Mouse (Mus musculus): ENCODE data around the gene Ahdc1. TPM values are rescaled to one million over a fixed set of nuclear protein-coding genes. Genes with fewer than 3 reads are reported as not detected.

The Ahdc1 gene
- total and polyA plus RNA-seq, 3 experiments = 2.5 to 8.8 TPM; not detected in 1

DNA sequence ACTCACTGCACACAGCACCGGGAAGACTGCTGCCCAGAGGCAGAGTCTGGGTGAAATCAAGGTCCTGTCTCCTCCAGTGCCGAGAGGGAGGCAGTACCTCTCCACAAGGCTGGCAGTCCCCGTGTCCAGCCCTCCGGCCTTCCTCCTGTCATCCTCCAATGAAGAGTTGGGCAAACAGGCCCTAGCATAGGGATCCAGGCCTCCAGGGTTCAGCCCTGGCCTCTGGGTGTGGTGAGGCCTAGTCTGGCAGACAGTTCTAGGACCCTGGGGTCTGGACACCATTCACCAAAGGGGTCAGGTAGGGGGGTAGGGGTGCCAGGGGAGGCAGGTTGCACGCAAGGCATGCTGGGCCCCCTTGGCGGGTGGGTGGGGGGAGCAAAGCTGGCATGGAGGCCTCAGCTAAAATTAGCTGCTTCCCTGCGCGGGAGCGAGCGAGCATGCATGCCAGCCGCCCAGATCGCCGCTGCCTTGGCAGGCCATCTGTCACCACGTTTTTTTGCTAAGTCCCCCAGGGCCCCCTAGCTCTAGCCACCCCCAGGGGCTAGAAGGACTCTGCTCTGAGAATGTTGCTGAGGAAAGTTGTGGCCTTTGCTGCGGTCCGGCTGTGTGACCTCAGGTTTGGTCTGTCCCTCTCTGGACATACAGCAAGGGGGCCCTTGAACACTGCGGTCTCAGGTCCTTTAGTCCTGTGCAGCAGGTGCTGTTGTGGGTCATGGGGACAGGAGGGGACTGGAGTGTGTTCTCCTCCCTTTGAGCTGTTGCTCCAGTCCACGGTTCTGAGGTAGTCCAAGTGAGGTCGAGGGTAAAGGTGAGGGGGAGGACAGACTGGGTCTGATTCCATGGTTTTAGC lies 38.2 kb downstream of the Ahdc1 start:
- Histone ChIP-seq H3K27me3 (ENCODE audit: control insufficient read depth in 1 of 2, insufficient read depth in 2 of 2, low read length in 2 of 2) (no peaks in the 10 kb centered on the region), H3K4me3 (ENCODE audit: control insufficient read depth in 1 of 2, insufficient read depth in 1 of 2, low read depth in 2 of 2, low read length in 2 of 2) (no peak overlapping the region), H3K36me3 (ENCODE audit: control insufficient read depth in 1 of 2, insufficient read depth in 2 of 2, low read length in 2 of 2) (peaks cover 0 to 2% of the 10 kb centered on the region in 2 experiments; a peak in 1 of 4 replicates), H3K9ac (ENCODE audit: control insufficient read depth, low read depth, low read length, poor library complexity, severe bottlenecking) (no peak overlapping the region), H3K9me3 (replicated peaks; ENCODE audit: insufficient read depth, low read length) (no peaks in the 10 kb centered on the region), H3K4me1 (ENCODE audit: control insufficient read depth in 1 of 2, insufficient read depth in 2 of 2, low read length in 2 of 2) (peaks cover 5 to 6% of the 10 kb centered on the region in 2 experiments; a peak in 2 of 4 replicates), H3K79me2 (ENCODE audit: control insufficient read depth, insufficient read depth, low read length, poor library complexity) (no peaks in the 10 kb centered on the region), H3K27ac (ENCODE audit: control insufficient read depth, low read depth, low read length) (no peak overlapping the region)
- TF ChIP-seq MEF2A (IDR thresholded peaks at IDR 0.05; ENCODE audit: extremely low read depth, insufficient replicate concordance, low read depth, low read length, poor library complexity, severe bottlenecking) (no peak), ZMIZ1 (IDR thresholded peaks at IDR 0.05; ENCODE audit: low read depth, low read length) (no peak), TAL1 (IDR thresholded peaks at IDR 0.05; ENCODE audit: low read length) (no peak), TBP (IDR thresholded peaks at IDR 0.05; ENCODE audit: low read depth, low read length) (no peak), CHD1 (IDR thresholded peaks at IDR 0.05; ENCODE audit: low read depth, low read length) (no peak), SIN3A (IDR thresholded peaks at IDR 0.05; ENCODE audit: low read length) (no peak), CTCF (IDR thresholded peaks at IDR 0.05 in 2 of 3, conservative IDR thresholded peaks at IDR 0.05 in 1 of 3; ENCODE audit: control insufficient read depth in 1 of 3, insufficient read depth in 1 of 3, low read depth in 2 of 3, low read length in 3 of 3, poor library complexity in 1 of 3, severe bottlenecking in 1 of 3) (no peak), RCOR1 (IDR thresholded peaks at IDR 0.05; ENCODE audit: low read depth, low read length) (no peak), ELF1 (IDR thresholded peaks at IDR 0.05; ENCODE audit: low read depth, low read length) (no peak), KAT2A (conservative IDR thresholded peaks at IDR 0.05; ENCODE audit: low read depth, low read length) (no peak), CHD2 (IDR thresholded peaks at IDR 0.05; ENCODE audit: low read length) (no peak), E2F4 (IDR thresholded peaks at IDR 0.05; ENCODE audit: borderline replicate concordance, low read depth, low read length) (no peak), ZKSCAN1 (IDR thresholded peaks at IDR 0.05; ENCODE audit: low read depth, low read length) (no peak), NRF1 (IDR thresholded peaks at IDR 0.05; ENCODE audit: insufficient read depth, low read depth, low read length, poor library complexity, severe bottlenecking) (no peak), TCF12 (IDR thresholded peaks at IDR 0.05; ENCODE audit: low read depth, low read length) (no peak)
- no peak for DNase-seq (ENCODE audit: low read depth, low spot score)

GRCm38 (mm10) chr4:133050196-133050836 lies 39.3 kb downstream of the Ahdc1 start:
- H3K4me1 ChIP-seq (ENCODE audit: control insufficient read depth in 1 of 2, insufficient read depth in 2 of 2, low read length in 2 of 2) = peaks cover 4 to 5% of the 10 kb centered on the region in 2 experiments; a peak in 2 of 4 replicates
- TF ChIP-seq MYB (IDR thresholded peaks at IDR 0.05; ENCODE audit: low read depth, low read length) (no peak), ZMIZ1 (IDR thresholded peaks at IDR 0.05; ENCODE audit: low read depth, low read length) (no peak), MXI1 (IDR thresholded peaks at IDR 0.05; ENCODE audit: low read depth, low read length) (no peak), RCOR1 (IDR thresholded peaks at IDR 0.05; ENCODE audit: low read depth, low read length) (no peak), MYC (IDR thresholded peaks at IDR 0.05; ENCODE audit: low read depth, low read length) (no peak), TAL1 (IDR thresholded peaks at IDR 0.05; ENCODE audit: low read length) (no peak), SIN3A (IDR thresholded peaks at IDR 0.05; ENCODE audit: low read length) (no peak), UBTF (IDR thresholded peaks at IDR 0.05; ENCODE audit: borderline replicate concordance, insufficient read depth, low read depth, low read length) (no peak), KAT2A (conservative IDR thresholded peaks at IDR 0.05; ENCODE audit: low read depth, low read length) (no peak), CHD1 (IDR thresholded peaks at IDR 0.05; ENCODE audit: low read depth, low read length) (no peak), MEF2A (IDR thresholded peaks at IDR 0.05; ENCODE audit: extremely low read depth, insufficient replicate concordance, low read depth, low read length, poor library complexity, severe bottlenecking) (no peak)
- no peak overlapping the region for H3K27ac ChIP-seq (ENCODE audit: control insufficient read depth, low read depth, low read length)
- H3K9ac ChIP-seq (ENCODE audit: control insufficient read depth, low read depth, low read length, poor library complexity, severe bottlenecking) = no peak overlapping the region
- no peaks in the 10 kb centered on the region for H3K9me3 ChIP-seq (replicated peaks; ENCODE audit: insufficient read depth, low read length)
- H3K79me2 ChIP-seq (ENCODE audit: control insufficient read depth, insufficient read depth, low read length, poor library complexity) = no peaks in the 10 kb centered on the region
- no peak overlapping the region for H3K4me3 ChIP-seq (ENCODE audit: control insufficient read depth in 1 of 2, insufficient read depth in 1 of 2, low read depth in 2 of 2, low read length in 2 of 2)
- no peak for DNase-seq (ENCODE audit: low read depth, low spot score)
- no peaks in the 10 kb centered on the region for H3K27me3 ChIP-seq (ENCODE audit: control insufficient read depth in 1 of 2, insufficient read depth in 2 of 2, low read length in 2 of 2)
- no peaks in the 10 kb centered on the region for H3K36me3 ChIP-seq (ENCODE audit: control insufficient read depth in 1 of 2, insufficient read depth in 2 of 2, low read length in 2 of 2)

All from MEL (cell line).